Mouse (Mus musculus): ENCODE measurements around the gene Sppl2b. TPM values are rescaled to one million over a fixed set of nuclear protein-coding genes. Genes with fewer than 3 reads are reported as not detected.

Gene Sppl2b
- total RNA-seq, 2 experiments from 2014 or later = 9.1 to 10.4 TPM

DNA sequence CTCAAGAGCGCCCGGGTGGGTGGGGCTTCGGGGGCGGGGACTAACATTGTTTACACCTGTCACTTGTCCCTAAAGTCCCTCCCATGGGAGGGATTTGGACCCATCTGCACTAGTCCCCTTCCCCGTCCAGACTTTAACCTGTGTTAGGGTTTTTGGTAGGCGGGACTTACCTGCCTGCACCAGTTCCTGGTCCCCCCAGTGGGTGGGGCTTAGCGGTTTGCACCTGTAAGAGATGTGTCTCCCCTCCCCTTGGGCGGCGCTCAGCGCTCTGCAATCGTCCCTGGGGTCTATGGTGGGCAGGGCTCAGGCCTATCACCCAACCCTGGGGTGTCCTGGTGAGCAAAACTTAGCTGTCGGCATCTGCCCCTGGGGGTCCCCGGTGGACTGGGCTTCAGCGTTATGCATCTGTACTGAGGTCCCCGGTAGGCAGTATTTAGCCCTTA lies 62.3 kb downstream of the Sppl2b start:
- ATAC-seq (ENCODE audit: poor library complexity, severe bottlenecking) = 0 out of 2 replicates have a peak, but pooled peaks have one; percentile 9

DNA sequence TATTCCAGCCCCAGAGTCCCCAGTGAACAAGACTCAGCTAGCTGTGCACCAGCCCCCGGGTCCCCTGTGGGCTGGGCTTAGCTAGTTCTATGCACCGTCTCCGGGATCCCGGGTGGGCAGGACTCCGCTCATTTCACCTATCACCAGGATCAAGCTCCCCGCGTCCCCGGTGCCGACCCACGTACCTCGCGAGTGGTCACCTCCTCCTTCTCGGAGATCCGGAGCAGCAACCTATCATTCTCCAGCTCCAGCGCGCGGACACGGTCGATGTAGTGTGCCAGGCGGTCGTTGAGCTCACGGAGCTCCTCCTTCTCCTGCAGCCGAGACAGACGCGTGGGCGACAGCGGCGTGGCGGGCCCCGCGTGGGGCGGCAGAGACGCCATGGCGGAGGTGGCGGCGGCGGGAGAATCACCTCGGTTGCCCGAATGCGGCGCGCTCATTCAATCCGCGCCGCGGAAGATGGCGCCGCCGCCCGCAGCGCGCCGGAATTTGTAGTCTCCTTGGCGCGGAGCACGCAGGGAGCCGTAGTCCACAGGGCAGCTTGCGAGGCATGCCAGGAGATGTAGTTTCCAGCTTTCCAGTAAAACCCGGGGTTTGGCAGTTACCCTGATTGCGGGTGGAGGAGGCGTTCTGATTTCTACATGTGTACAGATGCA lies 62.8 kb downstream of the Sppl2b start, which contains the start of gene Lmnb2:
TSS of gene Lmnb2 (minus strand) at position 467 of the 656 bp plus-strand sequence.
- peak; percentile 64 for ATAC-seq (ENCODE audit: poor library complexity, severe bottlenecking)

Other genes starting within 250 kb of the Sppl2b start
- gene Gm49322, start 249.3 kb upstream of the Sppl2b start, total RNA-seq (2015) = 0.54 TPM in 1 of 2 replicates, not detected in the other
- 0.15 and 0.89 TPM in 2 replicates for gene Gm49322, start 249.3 kb upstream of the Sppl2b start, total RNA-seq (2017)
- gene Csnk1g2, start 232.4 kb upstream of the Sppl2b start, total RNA-seq (2015) = 34.5 and 46.0 TPM in 2 replicates
- gene Csnk1g2, start 232.4 kb upstream of the Sppl2b start, total RNA-seq (2017) = 127 and 144 TPM in 2 replicates
- 8.4 and 10.3 TPM in 2 replicates for gene Btbd2, start 198.2 kb upstream of the Sppl2b start, total RNA-seq (2015)
- gene Btbd2, start 198.2 kb upstream of the Sppl2b start, total RNA-seq (2017) = 16.5 and 30.1 TPM in 2 replicates
- gene Mknk2, start 177.2 kb upstream of the Sppl2b start, total RNA-seq (2015) = 53.5 and 61.1 TPM in 2 replicates
- gene Mknk2, start 177.2 kb upstream of the Sppl2b start, total RNA-seq (2017) = 63.3 and 74.8 TPM in 2 replicates
- gene Mob3a, start 153.3 kb upstream of the Sppl2b start, total RNA-seq (2015) = 61.8 and 72.0 TPM in 2 replicates
- 65.0 and 77.3 TPM in 2 replicates for gene Mob3a, start 153.3 kb upstream of the Sppl2b start, total RNA-seq (2017)
- gene Izumo4, start 153.1 kb upstream of the Sppl2b start, total RNA-seq (2015) = 11.3 and 14.2 TPM in 2 replicates
- 4.4 and 6.6 TPM in 2 replicates for gene Izumo4, start 153.1 kb upstream of the Sppl2b start, total RNA-seq (2017)
- 42.6 and 52.4 TPM in 2 replicates for gene Ap3d1, start 113.0 kb upstream of the Sppl2b start, total RNA-seq (2015)
- gene Ap3d1, start 113.0 kb upstream of the Sppl2b start, total RNA-seq (2017) = 48.6 and 62.0 TPM in 2 replicates
- 19.5 and 23.0 TPM in 2 replicates for gene Dot1l, start 100.1 kb upstream of the Sppl2b start, total RNA-seq (2015)
- gene Dot1l, start 100.1 kb upstream of the Sppl2b start, total RNA-seq (2017) = 6.9 and 9.8 TPM in 2 replicates
- gene Sf3a2, start 57.1 kb upstream of the Sppl2b start, total RNA-seq (2015) = 45.8 and 46.6 TPM in 2 replicates
- 13.1 and 20.4 TPM in 2 replicates for gene Sf3a2, start 57.1 kb upstream of the Sppl2b start, total RNA-seq (2017)
- 82.4 and 84.3 TPM in 2 replicates for gene Plekhj1, start 56.6 kb upstream of the Sppl2b start, total RNA-seq (2015)
- gene Plekhj1, start 56.6 kb upstream of the Sppl2b start, total RNA-seq (2017) = 35.5 and 43.5 TPM in 2 replicates
- not detected in 2 replicates for gene Amh, start 50.0 kb upstream of the Sppl2b start, total RNA-seq (2015)
- not detected in 2 replicates for gene Amh, start 50.0 kb upstream of the Sppl2b start, total RNA-seq (2017)
- not detected in 2 replicates for gene Jsrp1, start 41.8 kb upstream of the Sppl2b start, total RNA-seq (2015)
- gene Jsrp1, start 41.8 kb upstream of the Sppl2b start, total RNA-seq (2017) = not detected in 2 replicates
- gene Oaz1, start 28.6 kb upstream of the Sppl2b start, total RNA-seq (2015) = 1,171 and 1,242 TPM in 2 replicates
- 206 and 296 TPM in 2 replicates for gene Oaz1, start 28.6 kb upstream of the Sppl2b start, total RNA-seq (2017)
- not detected in 2 replicates for gene Lingo3, start 11.2 kb upstream of the Sppl2b start, total RNA-seq (2015)
- not detected in 2 replicates for gene Lingo3, start 11.2 kb upstream of the Sppl2b start, total RNA-seq (2017)
- gene Lsm7, start 66 bp upstream of the Sppl2b start, total RNA-seq (2015) = 56.6 and 58.0 TPM in 2 replicates
- gene Lsm7, start 66 bp upstream of the Sppl2b start, total RNA-seq (2017) = 104 and 130 TPM in 2 replicates
- gene Tmprss9, start 16.6 kb downstream of the Sppl2b start, total RNA-seq (2015) = not detected in 2 replicates
- not detected in 2 replicates for gene Tmprss9, start 16.6 kb downstream of the Sppl2b start, total RNA-seq (2017)
- 60.1 and 74.7 TPM in 2 replicates for gene Timm13, start 45.7 kb downstream of the Sppl2b start, total RNA-seq (2015)
- gene Timm13, start 45.7 kb downstream of the Sppl2b start, total RNA-seq (2017) = 31.8 and 44.9 TPM in 2 replicates
- 7.7 and 9.5 TPM in 2 replicates for gene Lmnb2, start 63.0 kb downstream of the Sppl2b start, total RNA-seq (2015)
- 35.2 and 35.8 TPM in 2 replicates for gene Lmnb2, start 63.0 kb downstream of the Sppl2b start, total RNA-seq (2017)
- gene Gadd45b, start 74.8 kb downstream of the Sppl2b start, total RNA-seq (2015) = 11.0 and 12.9 TPM in 2 replicates
- gene Gadd45b, start 74.8 kb downstream of the Sppl2b start, total RNA-seq (2017) = 9.4 and 20.3 TPM in 2 replicates
- gene Gng7, start 159.7 kb downstream of the Sppl2b start, total RNA-seq (2015) = 0.11 TPM in 1 of 2 replicates, not detected in the other
- 0.26 TPM in 1 of 2 replicates, not detected in the other for gene Gng7, start 159.7 kb downstream of the Sppl2b start, total RNA-seq (2017)
- not detected in 2 replicates for gene Diras1, start 170.4 kb downstream of the Sppl2b start, total RNA-seq (2015)
- 0.20 TPM in 1 of 2 replicates, not detected in the other for gene Diras1, start 170.4 kb downstream of the Sppl2b start, total RNA-seq (2017)
- 3.9 and 6.0 TPM in 2 replicates for gene Slc39a3, start 182.2 kb downstream of the Sppl2b start, total RNA-seq (2015)
- 6.2 and 10.2 TPM in 2 replicates for gene Slc39a3, start 182.2 kb downstream of the Sppl2b start, total RNA-seq (2017)
- 30.3 and 30.7 TPM in 2 replicates for gene Sgta, start 204.9 kb downstream of the Sppl2b start, total RNA-seq (2015)
- 33.3 and 38.7 TPM in 2 replicates for gene Sgta, start 204.9 kb downstream of the Sppl2b start, total RNA-seq (2017)
- gene Thop1, start 214.8 kb downstream of the Sppl2b start, total RNA-seq (2015) = 0.82 and 1.5 TPM in 2 replicates
- gene Thop1, start 214.8 kb downstream of the Sppl2b start, total RNA-seq (2017) = 3.4 and 4.3 TPM in 2 replicates
- 0.50 and 0.58 TPM in 2 replicates for gene Creb3l3, start 243.6 kb downstream of the Sppl2b start, total RNA-seq (2015)
- gene Creb3l3, start 243.6 kb downstream of the Sppl2b start, total RNA-seq (2017) = 0.40 and 0.89 TPM in 2 replicates

Data from megakaryocyte, adult 5-6 weeks (primary cell).